Mouse (Mus musculus) kidney, adult 18-20 months (tissue): ENCODE results near the gene C2cd4a.

ENCODE experiments used
- DNase-seq: peaks from one replicate; pipeline ENCODE4 v3.0.0; 2021

C2cd4a gene

DNA sequence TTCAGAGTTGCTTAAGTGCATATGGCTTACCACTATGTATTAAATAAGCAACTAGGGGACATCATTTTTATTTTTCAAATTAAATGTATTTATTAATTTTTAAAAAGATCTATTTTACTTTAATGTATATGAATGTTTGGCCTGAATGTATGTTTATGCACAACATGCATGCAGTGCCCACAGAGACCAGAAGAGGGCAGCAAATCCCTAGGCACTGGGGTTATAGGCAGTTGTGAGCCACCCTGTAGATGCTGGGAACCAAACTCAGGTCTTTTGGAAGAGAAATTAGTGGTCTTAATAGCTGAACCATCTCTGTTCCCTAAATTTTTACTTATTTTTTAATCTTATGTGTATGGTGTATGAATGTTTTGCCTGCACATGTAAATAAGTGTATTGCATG lies 48.2 kb downstream of the C2cd4a start:
- DNase-seq = no peak

GRCm38 (mm10) chr9:67783464-67783863 lies 48.7 kb downstream of the C2cd4a start:
- DNase-seq = no peak

DNA sequence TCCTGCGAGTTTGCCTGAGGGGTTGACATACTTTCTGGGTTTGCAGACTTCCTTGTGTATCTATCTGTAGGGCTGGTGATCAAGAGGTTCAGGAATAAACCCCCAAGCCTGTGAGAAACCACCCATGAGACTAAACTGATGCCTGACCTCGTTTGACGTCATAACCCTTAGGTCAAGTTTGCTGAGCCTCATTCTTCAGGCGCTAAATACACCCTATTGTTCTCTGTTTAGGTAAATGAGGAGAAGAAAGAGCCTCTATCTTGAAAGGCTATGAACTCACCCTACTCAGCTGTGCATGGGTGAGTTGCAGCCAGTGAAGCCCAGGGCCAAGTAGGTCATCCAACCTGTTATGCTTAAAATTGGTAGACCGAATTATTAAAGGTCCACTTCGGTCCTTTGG lies 49.3 kb downstream of the C2cd4a start:
- no peak for DNase-seq
